Mouse (Mus musculus) cerebellum, postnatal 4 days (tissue): ENCODE measurements around the gene Rai14.

Source experiments
- DNase-seq, 2 experiments: peaks; one replicate each; pipeline ENCODE4 v3.0.0; 2022; ENCODE audit warnings: low spot score in 2 of 2, mixed read lengths in 1 of 2

Gene Rai14

DNA sequence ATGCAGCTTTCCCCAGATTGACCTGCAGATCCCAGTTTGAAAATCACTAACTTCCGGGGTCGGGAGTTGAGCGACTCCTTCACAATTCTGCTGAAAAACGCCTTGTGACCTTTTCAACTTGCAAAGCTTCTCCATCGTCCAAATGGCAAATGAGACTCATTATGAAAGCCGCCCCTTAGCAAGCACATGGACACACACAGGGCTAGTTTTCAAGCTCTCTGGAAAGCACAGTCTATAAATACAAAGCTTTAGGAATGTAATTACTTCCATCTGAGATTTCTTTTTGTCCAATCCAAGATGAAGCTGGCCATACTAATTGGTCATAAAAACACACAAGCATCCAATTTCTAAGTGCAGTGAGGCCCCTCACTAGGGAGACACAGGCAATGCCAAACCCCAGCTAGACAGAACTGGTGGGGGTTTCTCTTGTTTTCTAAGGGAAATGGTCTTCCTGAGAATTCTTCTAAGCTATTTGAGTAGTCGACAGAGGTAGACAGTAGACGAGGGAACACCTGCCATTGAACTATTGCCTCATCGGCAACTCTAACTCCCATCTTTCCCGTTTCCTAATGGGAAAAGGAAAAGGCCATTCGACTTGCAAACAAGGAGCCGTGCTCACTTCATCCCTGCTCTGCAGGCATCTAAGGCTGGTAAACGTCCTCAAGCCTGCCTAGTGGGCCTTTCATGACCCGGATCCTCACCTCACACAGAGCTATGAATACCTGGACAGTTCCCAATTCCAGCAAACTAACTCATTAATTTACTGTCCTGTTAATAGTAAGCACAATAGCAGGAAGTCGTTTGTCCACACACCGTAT lies 173.9 kb downstream of the Rai14 start:
- DNase-seq: no peak

DNA sequence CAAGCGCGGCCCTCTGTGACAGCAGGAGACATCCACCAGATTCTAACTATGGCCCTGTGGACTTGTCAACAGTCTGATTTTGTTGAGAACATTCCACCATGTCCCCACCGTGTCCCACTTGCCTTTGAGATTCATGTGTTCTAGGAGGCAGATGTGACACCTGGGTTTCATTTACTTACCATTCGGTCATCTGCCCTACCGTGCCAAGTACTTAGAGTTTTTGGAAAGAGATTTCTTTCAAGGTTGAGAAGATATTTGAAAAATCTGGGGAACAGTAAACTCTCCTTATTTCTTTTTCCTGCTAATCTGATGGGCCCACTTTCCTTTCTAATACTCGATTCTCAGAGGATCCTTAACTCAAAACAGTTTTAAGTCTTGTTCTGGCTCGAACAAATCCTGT lies 178.5 kb downstream of the Rai14 start:
- DNase-seq: no peak

DNA sequence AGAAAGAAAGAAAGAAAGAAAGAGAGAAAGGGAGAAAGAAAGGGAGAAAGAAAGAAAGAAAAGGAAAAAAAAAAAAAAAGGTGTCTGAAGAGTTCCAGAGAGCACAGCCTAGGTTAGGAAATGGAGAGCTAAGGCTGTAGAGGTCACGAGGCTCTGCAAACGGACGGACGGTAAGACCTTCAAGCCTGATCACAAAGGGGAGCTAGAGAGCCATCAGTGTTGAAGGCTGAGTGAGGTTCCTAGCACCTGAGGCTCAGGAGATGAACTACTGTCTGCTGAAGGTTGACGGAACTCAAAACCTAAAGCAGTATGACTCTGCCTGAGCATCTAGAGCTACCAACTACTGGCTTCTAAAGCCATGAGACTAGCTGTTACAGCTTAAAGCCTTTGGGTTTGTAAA lies 179.8 kb downstream of the Rai14 start:
- DNase-seq: no peak

DNA sequence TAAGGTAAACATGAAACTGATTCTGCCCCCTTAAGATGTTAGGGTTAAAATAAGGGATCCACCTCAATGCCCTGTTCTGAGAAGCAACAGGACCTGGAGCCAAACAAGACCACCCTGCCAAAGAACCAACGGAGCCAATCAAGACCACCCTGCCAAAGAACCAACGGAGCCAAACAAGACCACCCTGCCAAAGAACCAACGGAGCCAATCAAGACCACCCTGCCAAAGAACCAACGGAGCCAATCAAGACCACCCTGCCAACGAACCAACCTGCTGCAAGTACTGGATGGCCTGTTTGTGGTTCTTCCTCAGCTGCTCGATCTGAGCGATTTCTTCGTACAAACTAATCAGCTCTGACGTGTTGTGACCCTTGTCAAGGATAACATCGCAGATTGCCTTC lies 181.1 kb downstream of the Rai14 start:
- peak in 1 of 2 experiments; percentile 3 for DNase-seq

DNA sequence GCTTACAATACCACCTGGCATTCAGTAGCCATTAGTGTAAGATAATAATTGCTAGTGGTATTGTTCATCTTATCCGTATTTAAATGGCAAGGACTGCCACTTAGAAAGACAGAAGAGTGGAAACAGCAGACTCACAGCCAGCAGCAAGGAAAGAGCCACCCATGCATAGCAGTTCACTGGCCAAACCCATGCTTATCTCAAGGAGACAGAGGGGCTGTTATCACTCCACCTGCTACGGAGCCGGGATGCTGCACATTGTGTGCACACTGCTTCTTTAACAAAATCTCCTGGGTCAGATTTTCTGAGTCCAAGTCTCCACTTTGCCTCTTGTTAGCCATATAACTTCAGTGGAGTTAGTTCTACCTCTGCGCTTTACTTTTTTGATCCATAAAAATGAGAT lies 183.1 kb downstream of the Rai14 start:
- DNase-seq: no peak

DNA sequence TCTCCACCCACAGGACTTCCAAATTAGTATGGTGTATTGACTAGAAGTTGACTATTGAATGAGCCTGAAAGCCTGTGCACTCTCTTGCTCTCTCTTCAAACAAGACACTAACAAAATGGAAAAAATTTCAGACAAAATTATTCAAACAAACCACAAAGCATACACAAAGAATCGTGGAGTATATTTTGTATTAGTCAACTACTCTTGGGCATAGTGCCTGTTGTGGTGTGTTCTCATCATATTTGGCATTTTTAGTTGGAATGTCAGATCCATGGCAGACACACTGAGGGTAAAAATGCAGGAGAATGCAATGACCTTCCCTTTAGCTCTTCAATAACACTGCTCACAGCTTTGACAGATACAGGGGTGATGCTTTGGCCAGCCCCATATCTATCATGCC lies 188.5 kb downstream of the Rai14 start:
- no peak for DNase-seq
